Mouse (Mus musculus): Measurements from ENCODE around the gene Actl7b. TPM values are rescaled to one million over a fixed set of nuclear protein-coding genes. Genes with fewer than 3 reads are reported as not detected.

The Actl7b gene
- total RNA-seq, 2 experiments from 2014 or later: 0.37 TPM; not detected in 1

- ATAC-seq (replicated peaks; ENCODE audit: poor library complexity): no peak
Measured at GRCm38 (mm10) chr4:56716801-56717200, 24.4 kb downstream of the Actl7b start.

GRCm38 (mm10) chr4:56713155-56713554 is 28.1 kb downstream of the Actl7b start:
- ATAC-seq (replicated peaks; ENCODE audit: poor library complexity): no peak

- ATAC-seq (replicated peaks; ENCODE audit: poor library complexity): no peak
Measured at GRCm38 (mm10) chr4:56702234-56702633, 39.0 kb downstream of the Actl7b start.

- no peak for ATAC-seq (replicated peaks; ENCODE audit: poor library complexity)
Measured at GRCm38 (mm10) chr4:56698671-56699070, 42.6 kb downstream of the Actl7b start.

- ATAC-seq (replicated peaks; ENCODE audit: poor library complexity): no peak
Measured at GRCm38 (mm10) chr4:56696401-56696800, 44.8 kb downstream of the Actl7b start.

Other genes with a start within 250 kb of the Actl7b start
- gene Gm26657, start 1.4 kb downstream of the Actl7b start, total RNA-seq (2015): not detected in 2 replicates
- not detected in 2 replicates for gene Gm26657, start 1.4 kb downstream of the Actl7b start, total RNA-seq (2017)
- not detected in 2 replicates for gene Actl7a, start 2.0 kb upstream of the Actl7b start, total RNA-seq (2015)
- not detected in 2 replicates for gene Actl7a, start 2.0 kb upstream of the Actl7b start, total RNA-seq (2017)
- 58.5 and 61.1 TPM in 2 replicates for gene Elp1, start 60.9 kb upstream of the Actl7b start, total RNA-seq (2015)
- 42.5 and 51.8 TPM in 2 replicates for gene Elp1, start 60.9 kb upstream of the Actl7b start, total RNA-seq (2017)
- gene Fam206a, start 60.9 kb upstream of the Actl7b start, total RNA-seq (2015): 40.2 and 41.2 TPM in 2 replicates
- 8.2 and 8.6 TPM in 2 replicates for gene Fam206a, start 60.9 kb upstream of the Actl7b start, total RNA-seq (2017)
- gene Ctnnal1, start 123.7 kb upstream of the Actl7b start, total RNA-seq (2015): 1.7 and 3.1 TPM in 2 replicates
- 3.3 and 3.5 TPM in 2 replicates for gene Ctnnal1, start 123.7 kb upstream of the Actl7b start, total RNA-seq (2017)
- gene Tmem245, start 206.0 kb upstream of the Actl7b start, total RNA-seq (2015): 12.7 and 14.6 TPM in 2 replicates
- gene Tmem245, start 206.0 kb upstream of the Actl7b start, total RNA-seq (2017): 5.0 and 5.8 TPM in 2 replicates
- gene Frrs1l, start 248.9 kb upstream of the Actl7b start, total RNA-seq (2015): not detected in 2 replicates
- gene Frrs1l, start 248.9 kb upstream of the Actl7b start, total RNA-seq (2017): not detected in 2 replicates